Mouse (Mus musculus) forebrain, embryonic 11.5 days (tissue): ENCODE measurements around the gene Tgfbr3. TPM values are rescaled to one million over a fixed set of nuclear protein-coding genes. Genes with fewer than 3 reads are reported as not detected.
A peak's percentile ranks its signal among the peaks of the same experiment; 100 is the strongest.

ENCODE experiments used
- ATAC-seq: fragments of 200-750 bp; cut with Nextera tagmentation; replicated peaks from 2 replicates; pipeline ENCODE4 v1.8.0; 2017; ENCODE audit warnings: moderate TSS enrichment; ENCODE audit not compliant: low FRiP score
- DNase-seq: peaks from one replicate; pipeline ENCODE4 v3.0.0-alpha.2; 2017; ENCODE audit warnings: low spot score
- H3K27ac ChIP-seq: fragments of 300-500 bp; sonication (generic); 2 replicates; pipeline ENCODE4 v1.5.1; 2014; ENCODE audit warnings: low read depth, low read length
- H3K27me3 ChIP-seq: fragments of 300-500 bp; sonication (generic); 2 replicates; pipeline ENCODE4 v1.6.1; 2014; ENCODE audit warnings: mild to moderate bottlenecking, low read length, mixed read lengths; ENCODE audit not compliant: control insufficient read depth, insufficient read depth
- H3K36me3 ChIP-seq: fragments of 300-500 bp; sonication (generic); 2 replicates; pipeline ENCODE4 v1.6.1; 2014; ENCODE audit warnings: mild to moderate bottlenecking, low read length, moderate library complexity, mixed read lengths; ENCODE audit not compliant: control insufficient read depth, insufficient read depth
- H3K4me1 ChIP-seq: fragments of 300-500 bp; sonication (generic); replicated peaks from 2 replicates; pipeline ENCODE4 v1.6.1; 2014; ENCODE audit warnings: low read length, mixed read lengths; ENCODE audit not compliant: control insufficient read depth, insufficient read depth
- H3K4me2 ChIP-seq: fragments of 300-500 bp; sonication (generic); 2 replicates; pipeline ENCODE4 v1.6.1; 2014; ENCODE audit warnings: low read depth, mild to moderate bottlenecking, low read length, moderate library complexity, mixed read lengths; ENCODE audit not compliant: severe bottlenecking
- H3K4me3 ChIP-seq: fragments of 300-500 bp; sonication (generic); 2 replicates; pipeline ENCODE4 v1.5.1; 2014; ENCODE audit warnings: low read depth, low read length
- H3K9ac ChIP-seq: fragments of 300-500 bp; sonication (generic); 2 replicates; pipeline ENCODE4 v1.6.1; 2014; ENCODE audit warnings: low read length
- H3K9me3 ChIP-seq: fragments of 300-500 bp; sonication (generic); 2 replicates; pipeline ENCODE4 v1.6.1; 2016; ENCODE audit warnings: low read length, mixed read lengths; ENCODE audit not compliant: control insufficient read depth
- WGBS: fragments of 180-500 bp; shearing (Covaris S2); extraction: QIAGEN DNeasy Blood & Tissue Kit; methylation state at CpG from one replicate; pipeline ENCODE4 v1.1.7; 2014; 5-methylcytosine and 5-hydroxymethylcytosine counted together
- polyA plus RNA-seq: library from polyadenylated mRNA; unstranded; fragments of >200 nt; fragmentation: Nextera tagmentation; extraction: Ambion mirVana; gene quantifications from 2 replicates; pipeline ENCODE4 v1.2.1, GENCODE M21; 2014

Tgfbr3 gene
- polyA plus RNA-seq, 1 experiment from 2014 or later: 6.9 TPM

- Histone ChIP-seq H3K4me2 (no peak overlapping the region), H3K27ac (no peak overlapping the region), H3K9ac (no peak overlapping the region), H3K27me3 (no peaks in the 10 kb centered on the region; the same call in 1 of the 2 replicates), H3K4me3 (no peak overlapping the region), H3K4me1 (peaks cover 5% of the 10 kb centered on the region; the same call in 1 of the 2 replicates), H3K9me3 (no peaks in the 10 kb centered on the region), H3K36me3 (no peaks in the 10 kb centered on the region)
- no peak for DNase-seq
- no peak for ATAC-seq
Measured at GRCm38 (mm10) chr5:107174188-107174587, 115.2 kb downstream of the Tgfbr3 start.

GRCm38 (mm10) chr5:107173483-107173882 is 115.9 kb downstream of the Tgfbr3 start:
- ATAC-seq (no peak), DNase-seq (no peak)
- no peak overlapping the region for H3K4me3 ChIP-seq
- no peaks in the 10 kb centered on the region; the same call in 1 of the 2 replicates for H3K27me3 ChIP-seq
- no peak overlapping the region for H3K27ac ChIP-seq
- 87% methylated on average over 2 of the region's 2 CpGs for WGBS
- no peak overlapping the region for H3K4me2 ChIP-seq
- H3K9ac ChIP-seq: no peak overlapping the region
- no peaks in the 10 kb centered on the region for H3K9me3 ChIP-seq
- H3K4me1 ChIP-seq: peaks cover 5% of the 10 kb centered on the region; the same call in 1 of the 2 replicates
- H3K36me3 ChIP-seq: no peaks in the 10 kb centered on the region

GRCm38 (mm10) chr5:107171861-107172260 is 117.6 kb downstream of the Tgfbr3 start:
- no peaks in the 10 kb centered on the region; the same call in 1 of the 2 replicates for H3K27me3 ChIP-seq
- H3K9me3 ChIP-seq: no peaks in the 10 kb centered on the region
- H3K36me3 ChIP-seq: no peaks in the 10 kb centered on the region
- ATAC-seq (no peak), DNase-seq (no peak)
- H3K4me2 ChIP-seq: no peak overlapping the region
- H3K4me3 ChIP-seq: no peak overlapping the region
- no peak overlapping the region for H3K9ac ChIP-seq
- peaks cover 5% of the 10 kb centered on the region; the same call in 1 of the 2 replicates for H3K4me1 ChIP-seq
- H3K27ac ChIP-seq: no peak overlapping the region
- WGBS: 72% methylated on average over 7 of the region's 7 CpGs

GRCm38 (mm10) chr5:107169796-107170195 is 119.6 kb downstream of the Tgfbr3 start:
- WGBS: 91% methylated on average over 5 of the region's 5 CpGs
- Histone ChIP-seq H3K27ac (no peak overlapping the region), H3K27me3 (no peaks in the 10 kb centered on the region; the same call in 1 of the 2 replicates), H3K4me2 (no peak overlapping the region), H3K36me3 (no peaks in the 10 kb centered on the region), H3K4me3 (no peak overlapping the region), H3K9me3 (no peaks in the 10 kb centered on the region), H3K4me1 (peaks cover 8% of the 10 kb centered on the region; the same call in 1 of the 2 replicates), H3K9ac (no peak overlapping the region)
- DNase-seq (no peak), ATAC-seq (no peak)

GRCm38 (mm10) chr5:107167872-107168300 is 121.5 kb downstream of the Tgfbr3 start:
- H3K9ac ChIP-seq: no peak overlapping the region
- ATAC-seq: no peak
- no peaks in the 10 kb centered on the region; the same call in 1 of the 2 replicates for H3K27me3 ChIP-seq
- H3K36me3 ChIP-seq: no peaks in the 10 kb centered on the region
- peaks cover 8% of the 10 kb centered on the region; the same call in 1 of the 2 replicates for H3K4me1 ChIP-seq
- H3K27ac ChIP-seq: no peak overlapping the region
- H3K4me3 ChIP-seq: no peak overlapping the region
- 43% methylated on average over 8 of the region's 8 CpGs for WGBS
- H3K9me3 ChIP-seq: no peaks in the 10 kb centered on the region
- no peak for DNase-seq
- H3K4me2 ChIP-seq: no peak overlapping the region

- Histone ChIP-seq H3K9ac (no peak overlapping the region), H3K4me1 (peaks cover 8% of the 10 kb centered on the region; the same call in 1 of the 2 replicates), H3K9me3 (no peaks in the 10 kb centered on the region), H3K4me2 (no peak overlapping the region), H3K27ac (no peak overlapping the region), H3K4me3 (no peak overlapping the region), H3K36me3 (no peaks in the 10 kb centered on the region), H3K27me3 (no peaks in the 10 kb centered on the region; the same call in 1 of the 2 replicates)
- 50% methylated on average over 12 of the region's 12 CpGs for WGBS
- DNase-seq: no peak
- ATAC-seq: no peak
Measured at GRCm38 (mm10) chr5:107167373-107167772, 122.1 kb downstream of the Tgfbr3 start.

- H3K27ac ChIP-seq: no peak overlapping the region
- H3K9me3 ChIP-seq: no peaks in the 10 kb centered on the region
- no peak overlapping the region for H3K4me2 ChIP-seq
- no peaks in the 10 kb centered on the region for H3K36me3 ChIP-seq
- DNase-seq (no peak), ATAC-seq (0 out of 2 replicates have a peak, but pooled peaks have one; percentile 24)
- H3K27me3 ChIP-seq: no peaks in the 10 kb centered on the region; the same call in 1 of the 2 replicates
- H3K9ac ChIP-seq: no peak overlapping the region
- WGBS: 67% methylated on average over 11 of the region's 11 CpGs
- no peak overlapping the region for H3K4me3 ChIP-seq
- peaks cover 8% of the 10 kb centered on the region; the same call in 1 of the 2 replicates for H3K4me1 ChIP-seq
Measured at GRCm38 (mm10) chr5:107166659-107167370, 122.6 kb downstream of the Tgfbr3 start.

- 74% methylated on average over 7 of the region's 7 CpGs for WGBS
Measured at GRCm38 (mm10) chr5:107165734-107166133, 123.7 kb downstream of the Tgfbr3 start.

More at GRCm38 (mm10) chr5:107165734-107166133, 123.7 kb downstream of the Tgfbr3 start:
- Histone ChIP-seq H3K27me3 (no peaks in the 10 kb centered on the region; the same call in 1 of the 2 replicates), H3K4me3 (no peak overlapping the region), H3K36me3 (no peaks in the 10 kb centered on the region), H3K4me1 (peaks cover 8% of the 10 kb centered on the region; the same call in 1 of the 2 replicates), H3K9ac (no peak overlapping the region), H3K9me3 (no peaks in the 10 kb centered on the region), H3K27ac (no peak overlapping the region), H3K4me2 (no peak overlapping the region)
- ATAC-seq (no peak), DNase-seq (no peak)
